Mouse (Mus musculus): ENCODE measurements around the gene Nol6.

The Nol6 gene

DNA sequence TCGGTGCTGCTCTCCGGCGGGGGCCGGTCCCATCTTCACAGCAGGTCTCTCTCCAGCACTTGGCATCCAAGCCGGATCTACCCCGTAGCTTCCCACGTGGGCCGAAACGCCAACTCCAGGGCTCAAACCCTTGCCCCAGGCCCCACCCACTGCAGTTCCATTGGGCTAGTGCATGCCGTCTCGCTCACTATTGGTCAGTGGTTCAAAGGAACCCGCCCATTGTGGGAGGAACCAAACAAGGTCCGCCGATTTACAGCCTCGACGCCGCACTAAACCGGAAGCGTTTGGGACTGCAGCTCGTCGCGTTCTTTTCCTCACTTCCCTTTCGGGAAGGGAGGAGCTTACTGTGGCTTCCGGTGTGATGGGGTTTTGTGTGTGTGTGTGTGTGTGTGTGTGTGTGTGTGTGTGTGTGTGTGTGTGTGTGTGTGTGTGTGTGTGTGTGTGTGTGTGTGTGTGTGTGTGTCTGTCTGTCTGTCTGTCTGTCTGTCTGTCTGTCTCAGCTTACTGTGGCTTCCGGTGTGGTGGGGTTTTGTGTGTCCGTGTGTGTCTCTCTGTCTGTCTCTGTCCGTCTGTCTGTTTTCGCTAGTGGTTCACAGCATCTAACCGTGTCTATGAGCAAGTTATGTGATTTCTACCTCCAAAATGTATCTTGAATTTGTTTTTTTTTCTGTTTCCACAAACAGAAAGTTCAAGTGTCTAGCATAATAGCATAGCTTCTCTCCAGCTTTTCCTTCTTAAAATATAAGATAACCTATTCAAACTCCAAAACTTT, at the start of gene Nol6:
Gene Nol6, minus strand, starts transcription at position 276 of the 772 bp plus-strand sequence.
- TF ChIP-seq GATA4 (IDR thresholded peaks at IDR 0.05; ENCODE audit: insufficient replicate concordance, low read length), result peak; percentile 10; the same call in 1 of the 2 replicates

DNA sequence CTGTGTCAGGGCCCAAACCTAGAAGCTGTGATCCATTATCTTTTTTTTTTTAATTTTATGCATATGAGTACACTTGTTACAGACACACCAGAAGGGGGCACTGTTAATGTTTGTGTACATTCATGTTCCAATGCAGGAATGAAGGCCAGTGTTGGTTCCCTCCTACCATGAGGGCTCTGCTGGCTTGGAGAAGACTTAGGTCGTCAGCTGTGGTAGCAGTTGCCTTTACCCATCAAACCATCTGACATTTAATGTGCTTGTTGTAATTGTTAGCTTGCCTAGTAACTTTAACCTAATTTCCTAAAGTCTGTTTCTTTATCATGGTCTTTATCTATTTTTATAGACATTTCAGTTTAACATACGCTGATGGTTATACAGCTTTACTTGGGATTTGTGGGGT, 46.7 kb upstream of the Nol6 start:
- TF ChIP-seq GATA4 (IDR thresholded peaks at IDR 0.05; ENCODE audit: insufficient replicate concordance, low read length), result no peak

DNA sequence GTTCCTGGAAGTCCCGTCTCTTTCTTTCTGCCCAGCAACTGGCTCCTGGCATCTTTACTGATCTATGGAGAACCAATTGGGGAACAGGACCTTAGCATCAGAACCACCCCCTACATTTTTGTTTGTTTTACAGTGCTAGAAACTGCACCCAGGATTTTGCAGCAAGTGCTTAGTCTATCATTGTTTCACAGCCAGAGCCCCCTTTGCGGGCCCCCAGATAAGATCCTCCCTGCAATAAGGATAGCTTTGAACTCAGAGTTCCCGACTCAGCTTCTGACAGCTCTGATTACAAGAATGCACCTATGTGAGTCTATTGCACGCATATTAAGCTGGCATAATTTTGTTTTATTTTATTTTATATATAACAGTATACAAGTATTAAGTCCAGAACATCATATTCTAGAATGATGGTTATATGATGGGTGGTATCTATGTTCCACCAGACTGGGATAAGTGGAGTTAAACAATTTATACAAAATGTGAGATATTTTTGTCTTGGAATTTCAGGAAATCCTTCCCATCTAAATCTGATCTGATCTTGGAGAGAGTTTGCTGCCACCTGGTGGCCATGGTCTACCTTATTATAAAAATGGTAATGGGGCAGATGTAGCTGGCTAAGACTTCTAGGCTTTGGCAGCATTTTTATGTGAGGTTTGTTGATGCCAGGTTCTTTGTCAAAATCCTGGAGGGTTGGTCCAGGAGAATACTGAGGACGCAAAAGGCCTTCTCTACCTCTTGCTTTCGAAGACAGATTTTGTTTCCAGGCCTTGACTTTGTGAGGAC, 41.6 kb upstream of the Nol6 start:
- TF ChIP-seq GATA4 (IDR thresholded peaks at IDR 0.05; ENCODE audit: insufficient replicate concordance, low read length), result no peak

DNA sequence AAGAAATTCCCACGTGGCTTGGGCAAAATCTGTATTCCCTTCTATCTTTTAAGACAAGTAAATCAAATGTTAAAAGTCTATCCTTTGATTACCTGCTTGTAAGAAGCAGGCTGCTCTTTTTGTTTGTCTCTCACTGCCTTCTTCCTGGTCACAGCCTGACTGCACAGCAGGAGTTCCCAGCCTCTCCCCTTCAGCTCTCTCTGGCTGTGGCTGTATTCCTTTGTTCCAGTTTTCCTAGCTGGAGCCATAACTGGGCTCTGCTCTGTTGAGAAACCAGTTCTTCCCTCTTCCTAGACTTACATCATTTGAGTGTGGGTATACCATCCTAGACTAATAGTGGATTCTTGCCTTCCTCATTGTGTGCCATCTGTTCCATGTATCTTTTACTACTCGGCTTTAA, 40.7 kb upstream of the Nol6 start:
- TF ChIP-seq GATA4 (IDR thresholded peaks at IDR 0.05; ENCODE audit: insufficient replicate concordance, low read length), result no peak

DNA sequence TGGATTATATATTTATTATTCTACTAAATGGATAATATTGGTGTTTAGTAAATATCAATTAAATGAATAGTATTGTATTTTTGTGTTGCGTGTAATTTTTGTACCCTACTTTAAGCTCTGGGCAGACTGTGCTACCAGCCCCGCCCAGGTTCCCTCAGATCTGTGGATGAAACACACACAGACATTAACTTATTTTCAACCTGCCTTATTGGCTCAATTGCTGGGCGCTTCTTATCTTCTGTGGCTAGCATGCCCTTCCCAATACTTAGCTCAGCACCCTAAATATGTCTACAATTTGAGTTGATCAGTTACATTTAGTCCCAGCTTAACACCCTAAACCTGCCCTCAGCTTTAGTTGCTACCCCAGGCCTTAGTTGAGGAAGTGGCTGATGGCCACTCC, 37.0 kb upstream of the Nol6 start:
- TF ChIP-seq GATA4 (IDR thresholded peaks at IDR 0.05; ENCODE audit: insufficient replicate concordance, low read length), result no peak

DNA sequence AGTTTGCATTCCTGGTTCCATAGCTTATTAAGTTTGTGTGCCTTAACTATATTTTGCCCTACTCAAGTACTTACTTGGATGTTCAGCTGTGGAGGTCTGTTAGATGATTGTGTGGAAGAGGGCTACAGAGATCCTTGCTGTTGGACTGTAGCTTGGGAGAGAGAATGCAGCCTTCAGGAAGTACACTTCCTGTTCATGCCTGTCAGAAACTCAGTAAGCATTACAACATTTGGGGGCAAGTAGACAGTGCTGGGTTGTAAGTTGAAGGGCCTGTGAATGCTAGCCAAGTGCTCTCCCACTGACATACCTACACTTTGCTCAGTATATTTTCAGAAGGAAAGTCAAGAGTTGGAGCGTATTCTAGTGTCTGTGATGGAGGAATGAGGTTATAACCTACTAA, 34.0 kb upstream of the Nol6 start:
- no peak for TF ChIP-seq GATA4 (IDR thresholded peaks at IDR 0.05; ENCODE audit: insufficient replicate concordance, low read length)

DNA sequence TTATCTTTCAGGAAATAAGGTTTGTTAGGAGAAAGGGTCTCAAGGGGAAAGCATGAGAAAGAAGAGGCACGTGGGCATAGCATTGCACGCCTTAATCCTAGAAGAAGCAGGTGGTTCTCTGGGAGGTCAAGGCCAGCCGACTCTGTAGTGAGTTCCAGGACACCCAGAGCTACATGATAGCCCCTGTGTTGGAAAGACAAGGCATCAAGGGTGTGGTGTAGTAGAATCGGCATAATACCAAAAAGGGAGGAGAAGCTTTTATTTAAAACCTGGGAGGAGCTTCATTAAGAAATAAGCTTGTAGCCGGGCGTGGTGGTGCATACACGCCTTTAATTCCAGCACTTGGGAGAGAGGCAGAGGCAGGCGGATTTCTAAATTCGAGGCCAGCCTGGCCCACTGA, 32.7 kb upstream of the Nol6 start:
- TF ChIP-seq GATA4 (IDR thresholded peaks at IDR 0.05; ENCODE audit: insufficient replicate concordance, low read length), result no peak

DNA sequence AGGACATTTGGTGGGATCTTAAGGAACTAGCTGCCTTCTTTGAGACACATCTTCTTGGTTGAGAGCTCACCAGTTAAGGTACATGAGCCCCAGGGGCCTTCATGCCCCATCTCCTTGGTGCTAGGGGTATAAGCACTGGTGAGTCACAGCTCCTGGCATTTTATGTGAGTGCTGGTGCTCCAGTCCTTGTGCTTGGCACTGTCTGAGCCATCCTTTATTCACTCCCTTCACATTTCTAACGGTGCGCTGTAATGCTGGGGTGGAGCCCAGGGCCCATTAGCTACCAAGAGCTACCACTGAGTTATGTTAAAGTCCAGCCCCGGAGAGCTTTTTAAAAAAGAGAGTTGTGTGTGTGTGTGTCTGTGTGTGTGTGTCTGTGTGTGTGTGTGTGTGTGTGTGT, 28.9 kb upstream of the Nol6 start:
- no peak for TF ChIP-seq GATA4 (IDR thresholded peaks at IDR 0.05; ENCODE audit: insufficient replicate concordance, low read length)

DNA sequence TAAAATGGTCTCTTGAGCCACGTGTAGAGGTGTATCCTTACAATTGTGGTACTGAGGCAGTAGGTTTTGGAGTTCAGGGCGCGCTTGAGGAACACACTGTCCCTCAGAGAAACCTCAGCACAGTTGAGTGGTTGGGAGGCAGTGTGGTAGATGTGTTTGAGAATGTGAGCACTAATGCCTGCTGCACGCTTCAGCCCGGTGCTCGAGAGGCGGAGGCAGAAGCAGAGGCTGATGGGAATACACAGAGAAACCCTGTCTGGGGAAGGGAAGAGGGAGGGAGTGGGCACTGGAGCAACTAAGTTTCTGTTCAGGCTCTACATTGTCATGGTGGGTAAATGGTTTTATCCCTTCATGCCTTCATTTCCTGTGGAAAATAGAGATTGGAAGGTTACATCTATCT, 26.9 kb upstream of the Nol6 start:
- TF ChIP-seq GATA4 (IDR thresholded peaks at IDR 0.05; ENCODE audit: insufficient replicate concordance, low read length), result no peak

DNA sequence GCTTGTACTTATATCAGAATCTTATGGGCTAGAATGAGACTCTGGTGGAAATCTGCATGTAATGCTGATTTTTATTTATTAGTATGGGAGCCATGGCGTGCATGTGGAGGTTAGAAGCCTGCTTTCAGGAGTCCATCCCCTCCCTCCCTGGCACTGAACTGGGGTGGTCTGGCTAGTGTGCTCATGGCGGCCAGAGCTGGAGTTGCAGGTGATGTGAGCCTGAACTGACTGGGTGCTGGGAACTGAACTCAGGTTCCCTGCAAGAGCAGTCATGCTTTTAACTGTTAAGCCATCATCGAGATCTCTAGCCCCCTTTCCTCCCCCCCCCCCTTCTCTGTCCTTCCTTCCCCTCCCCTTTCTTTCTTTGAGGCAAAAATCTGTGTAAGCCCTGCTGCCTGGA, 25.6 kb upstream of the Nol6 start:
- no peak for TF ChIP-seq GATA4 (IDR thresholded peaks at IDR 0.05; ENCODE audit: insufficient replicate concordance, low read length)

DNA sequence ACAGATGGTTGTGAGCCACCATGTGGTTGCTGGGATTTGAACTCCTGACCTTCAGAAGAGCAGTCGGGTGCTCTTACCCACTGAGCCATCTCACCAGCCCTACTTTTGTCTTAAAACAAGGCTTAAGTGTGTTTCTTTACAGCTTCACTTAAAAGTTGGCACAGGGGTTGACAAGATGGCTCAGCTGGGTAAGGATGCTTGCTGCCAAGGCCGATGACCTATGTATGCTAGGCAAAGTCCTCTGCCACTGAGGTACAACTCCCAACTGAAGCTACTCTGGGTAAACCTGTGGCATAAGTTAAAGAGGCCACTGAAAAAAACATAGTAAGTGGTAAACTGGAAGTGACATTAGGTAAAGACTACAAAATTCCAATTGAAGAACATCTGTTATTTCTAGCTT, 18.3 kb upstream of the Nol6 start:
- TF ChIP-seq GATA4 (IDR thresholded peaks at IDR 0.05; ENCODE audit: insufficient replicate concordance, low read length), result no peak

DNA sequence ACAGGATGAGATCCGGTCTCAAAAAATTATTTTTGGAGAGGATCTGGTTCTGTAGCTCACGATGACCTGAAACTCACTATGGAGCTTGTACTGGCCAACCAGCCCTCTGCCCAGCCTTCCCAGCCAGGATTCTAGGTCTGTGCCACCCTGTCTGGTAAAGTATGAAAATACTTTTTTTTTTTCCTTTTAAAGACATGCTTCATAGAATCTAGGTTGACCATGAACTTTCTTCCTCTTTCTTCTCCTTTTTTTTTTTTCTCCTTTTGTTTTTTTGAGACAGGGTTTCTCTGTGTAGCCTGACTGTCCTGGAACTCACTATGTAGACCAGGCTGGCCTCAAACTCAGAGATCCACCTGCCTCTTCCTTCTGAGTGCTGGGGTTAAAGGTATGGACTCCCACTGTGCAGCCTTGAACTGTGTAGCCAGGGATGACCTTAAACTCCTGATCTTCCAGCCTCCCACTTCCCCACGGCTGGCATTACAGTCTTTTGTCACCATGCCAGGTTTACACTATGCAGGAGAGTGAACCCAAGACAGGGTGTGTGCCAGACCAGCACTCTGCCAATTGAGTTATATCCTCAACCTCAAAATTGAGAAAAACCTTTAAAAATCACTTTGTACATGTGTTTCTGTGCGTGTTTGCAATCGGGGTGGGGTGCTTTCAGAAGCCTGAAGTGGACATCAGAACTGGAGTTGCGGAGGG, 16.1 kb upstream of the Nol6 start:
- no peak for TF ChIP-seq GATA4 (IDR thresholded peaks at IDR 0.05; ENCODE audit: insufficient replicate concordance, low read length)

DNA sequence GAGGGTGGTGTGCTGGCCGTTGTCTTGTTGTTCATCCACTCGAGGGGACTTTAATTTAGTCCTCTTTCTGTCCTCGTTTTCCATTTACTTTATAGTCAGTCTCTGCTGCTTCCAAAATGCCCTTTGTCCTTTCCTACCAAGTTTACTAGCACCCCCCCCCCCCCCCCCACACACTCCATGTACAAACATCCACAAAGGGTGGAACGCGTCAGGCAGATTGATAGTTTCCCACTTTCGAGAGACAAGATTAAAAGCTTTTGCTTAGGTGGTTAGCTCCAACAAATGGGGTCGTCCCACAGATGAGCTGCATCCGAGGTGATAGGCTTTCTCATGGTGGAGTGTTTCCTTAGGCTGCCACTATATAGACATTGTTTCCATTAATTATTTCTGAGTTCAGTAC, 12.6 kb upstream of the Nol6 start:
- TF ChIP-seq GATA4 (IDR thresholded peaks at IDR 0.05; ENCODE audit: insufficient replicate concordance, low read length), result no peak

DNA sequence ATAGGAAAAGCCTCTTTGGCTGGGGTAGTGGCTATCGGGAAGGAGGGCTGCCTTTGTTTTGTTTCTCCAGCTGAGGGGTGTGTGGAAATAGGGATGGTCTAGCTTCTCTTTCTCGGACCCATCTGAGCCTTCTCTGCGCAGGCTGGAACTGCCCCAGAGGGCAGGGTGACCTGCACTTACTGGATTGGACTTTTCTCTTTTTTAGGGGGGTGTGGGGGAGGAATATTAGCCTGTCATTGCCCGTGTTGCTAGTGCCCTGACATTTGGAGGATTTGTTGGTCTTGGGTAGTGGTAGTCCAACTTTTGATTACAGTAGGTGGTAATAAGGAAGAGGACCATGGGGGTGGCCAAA, 12.2 kb upstream of the Nol6 start:
- TF ChIP-seq GATA4 (IDR thresholded peaks at IDR 0.05; ENCODE audit: insufficient replicate concordance, low read length), result no peak

DNA sequence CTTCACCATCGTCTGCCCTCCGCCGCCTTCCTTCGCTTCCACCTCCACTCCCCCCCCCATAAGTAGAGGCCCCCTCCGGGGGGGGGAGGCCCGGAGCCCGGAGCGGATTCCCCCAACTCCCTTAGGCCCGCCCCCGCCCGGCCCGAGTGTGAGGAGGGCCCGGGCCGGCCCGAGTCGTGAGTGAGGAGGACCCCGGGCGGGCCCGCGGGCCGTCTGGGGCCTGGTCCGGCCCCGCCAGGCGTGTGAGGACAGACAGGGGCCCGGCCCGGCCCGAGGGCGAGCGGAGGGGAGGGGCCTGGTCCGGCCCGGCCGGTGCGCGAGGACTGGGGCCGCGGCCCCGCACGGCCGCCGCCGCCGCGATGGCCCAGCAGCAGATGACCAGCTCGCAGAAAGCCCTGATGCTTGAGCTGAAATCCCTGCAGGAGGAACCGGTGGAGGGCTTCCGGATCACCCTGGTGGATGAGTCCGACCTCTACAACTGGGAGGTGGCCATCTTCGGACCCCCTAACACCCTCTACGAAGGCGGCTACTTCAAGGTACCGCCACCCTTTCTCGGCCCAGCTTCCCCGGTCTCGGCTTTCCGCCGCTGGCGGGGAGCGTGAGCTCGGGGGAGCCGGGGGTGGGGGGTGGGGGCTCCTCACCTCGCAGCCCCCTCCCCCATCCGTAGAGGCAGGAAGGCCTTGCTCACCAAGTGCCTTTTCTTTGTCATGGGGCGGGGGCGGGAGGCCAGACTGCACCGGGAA, 11.6 kb upstream of the Nol6 start, which contains the start of gene Ube2r2:
Gene Ube2r2, plus strand, starts transcription at position 33 of the 743 bp plus-strand sequence.
- TF ChIP-seq GATA4 (IDR thresholded peaks at IDR 0.05; ENCODE audit: insufficient replicate concordance, low read length), result no peak

Measured in liver, adult (tissue).